Mouse (Mus musculus) liver, embryonic 14.5 days (tissue): ENCODE measurements around the gene Nmi.

ENCODE experiments used
- CTCF ChIP-seq: IDR thresholded peaks from 2 replicates; pipeline ENCODE4 v1.5.1; 2016; ENCODE audit warnings: antibody characterized with exemption, low read depth, control low read depth
- EP300 ChIP-seq: IDR thresholded peaks from 2 replicates; pipeline ENCODE4 v1.6.1; 2016; ENCODE audit warnings: antibody characterized with exemption, low read depth

DNA sequence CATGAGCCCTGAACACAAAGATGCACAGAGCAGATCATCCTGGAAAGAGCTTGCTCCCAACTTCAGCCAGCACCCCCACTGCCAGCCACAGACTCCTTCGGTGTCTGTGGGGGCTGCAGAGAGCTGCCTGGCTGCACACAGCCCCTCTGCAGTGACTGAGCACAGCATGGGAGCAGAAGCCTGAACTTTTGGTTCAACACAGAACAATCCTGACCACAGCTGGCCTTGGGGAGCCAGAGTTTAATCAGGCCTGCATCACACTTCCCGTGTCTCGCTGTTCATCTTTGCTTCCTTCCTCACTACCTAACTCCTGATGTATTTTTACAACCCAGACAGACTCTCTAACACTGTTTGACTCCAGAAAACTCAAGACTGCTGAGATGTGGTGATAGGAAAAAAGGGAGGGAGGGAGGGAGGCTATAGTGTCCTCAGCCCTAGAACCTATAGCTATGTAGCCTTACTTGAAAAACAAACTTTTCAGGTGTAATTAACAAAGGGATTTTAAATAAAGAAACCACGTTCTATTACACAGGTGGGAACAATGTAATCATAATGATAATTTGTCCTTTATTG, 65.7 kb downstream of the Nmi start:
- no peak for TF ChIP-seq EP300
- TF ChIP-seq CTCF, result no peak
